Comparison of ENCODE assay signal across 8 mouse cellular contexts in the genomic region with DNA sequence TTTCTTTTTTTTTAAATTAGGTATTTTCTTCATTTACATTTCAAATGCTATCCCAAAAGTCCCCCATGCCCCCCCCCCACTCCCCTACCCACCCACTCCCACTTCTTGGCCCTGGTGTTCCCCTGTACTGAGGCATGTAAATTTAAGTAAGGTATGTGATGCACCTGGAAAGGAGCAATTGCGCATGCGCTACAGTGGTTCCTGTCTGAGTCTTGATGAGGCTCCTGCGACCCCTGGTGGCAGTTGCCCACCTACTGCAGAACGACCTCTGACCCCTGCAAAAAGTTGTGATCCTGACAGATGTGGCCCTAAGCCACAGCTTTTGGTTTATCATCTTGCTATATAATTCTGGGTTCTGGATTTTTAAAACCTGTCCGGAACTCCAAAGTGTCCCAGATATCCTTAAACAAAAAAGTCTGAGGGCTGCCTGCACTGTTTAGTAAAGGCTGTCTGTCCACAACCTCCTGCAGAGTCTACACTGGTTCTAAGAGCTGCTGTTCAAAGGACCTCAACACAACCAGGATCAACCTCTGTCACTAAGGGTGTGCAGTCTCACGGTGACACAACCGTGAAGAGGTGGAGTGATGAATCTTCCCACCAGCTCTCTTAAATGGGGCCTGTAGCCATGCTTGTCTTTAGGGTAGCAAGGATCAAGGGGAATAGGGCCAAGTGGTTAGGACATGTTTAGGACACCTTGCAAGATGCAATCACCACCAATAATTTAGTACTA. TPM values are rescaled to one million over a fixed set of nuclear protein-coding genes. Genes with fewer than 3 reads are reported as not detected.
DNase-seq lines count a peak whose midpoint lies in the region; ATAC-seq lines count a peak whose summit lies in the region.

No protein-coding gene starts in this region.

- H3K4me2 ChIP-seq in heart, embryonic 11.5 days = no peak overlapping the region
- no peak overlapping the region for H3K4me2 ChIP-seq in midbrain, embryonic 11.5 days

- no peak overlapping the region for H3K4me3 ChIP-seq in heart, embryonic 11.5 days (ENCODE audit: low read depth, low read length)
- H3K4me3 ChIP-seq in midbrain, embryonic 11.5 days (ENCODE audit: low read depth, low read length) = no peak overlapping the region

- intact Hi-C loops in heart, postnatal 10 days (cut with DNase I) = loop anchor here (2.0 to 5.0 kb wide), 2 partner anchors 133 to 279 kb away; no protein-coding TSS in a partner anchor

- H3K27me3 ChIP-seq in heart, embryonic 11.5 days (ENCODE audit: control insufficient read depth, insufficient read depth, low read length) = no peaks in the 10 kb centered on the region
- H3K27me3 ChIP-seq in midbrain, embryonic 11.5 days (ENCODE audit: control insufficient read depth, insufficient read depth, low read length) = no peaks in the 10 kb centered on the region
- H3K27me3 ChIP-seq in splenic B cell, adult 2 months (ENCODE audit: control insufficient read depth, insufficient read depth, low read length, poor library complexity, severe bottlenecking) = no peaks in the 10 kb centered on the region

- no peak for ATAC-seq in heart, embryonic 11.5 days (replicated peaks; ENCODE audit: insufficient number of reproducible peaks, low FRiP score, low TSS enrichment)
- ATAC-seq in midbrain, embryonic 11.5 days (ENCODE audit: low FRiP score) = peak; percentile 57

- no peaks in the 10 kb centered on the region for H3K9me3 ChIP-seq in heart, embryonic 11.5 days (replicated peaks; ENCODE audit: control insufficient read depth, low read length)
- no peaks in the 10 kb centered on the region for H3K9me3 ChIP-seq in midbrain, embryonic 11.5 days (ENCODE audit: control insufficient read depth, low read length)

- 31% methylated on average over 7 of the region's 7 CpGs for WGBS in heart, embryonic 11.5 days (ENCODE audit: insufficient replicate concordance)
- WGBS in midbrain, embryonic 11.5 days = 31% methylated on average over 7 of the region's 7 CpGs

- peak; percentile 61 to 77 for DNase-seq in heart, adult 18-20 months
- DNase-seq in NIH3T3 (ENCODE audit: low read depth) = peak; percentile 68
- DNase-seq in embryo, embryonic 11 days = peak; percentile 93
- DNase-seq in heart, postnatal 10 days = peak; percentile 57 to 74
- DNase-seq in kidney, postnatal 4 days = peak; percentile 81 to 89
- DNase-seq in midbrain, embryonic 11.5 days (ENCODE audit: low spot score, missing footprints) = peak; percentile 91
- DNase-seq in splenic B cell, adult 2 months (ENCODE audit: low read depth, low spot score) = peak; percentile 95

- no peaks in the 10 kb centered on the region for H3K36me3 ChIP-seq in heart, embryonic 11.5 days (ENCODE audit: control insufficient read depth, insufficient read depth, low read length)
- H3K36me3 ChIP-seq in midbrain, embryonic 11.5 days (ENCODE audit: control insufficient read depth, insufficient read depth, low read length) = no peaks in the 10 kb centered on the region
- H3K36me3 ChIP-seq in splenic B cell, adult 2 months (ENCODE audit: control insufficient read depth, insufficient read depth, low read length, poor library complexity, severe bottlenecking) = no peaks in the 10 kb centered on the region

- H3K9ac ChIP-seq in heart, embryonic 11.5 days (ENCODE audit: low read depth, low read length) = no peak overlapping the region
- no peak overlapping the region for H3K9ac ChIP-seq in midbrain, embryonic 11.5 days (ENCODE audit: low read length)

- no peak overlapping the region for H3K27ac ChIP-seq in heart, embryonic 11.5 days (ENCODE audit: low read depth, low read length)
- no peak overlapping the region for H3K27ac ChIP-seq in midbrain, embryonic 11.5 days (ENCODE audit: low read depth, low read length)

- peaks cover 17% of the 10 kb centered on the region for H3K4me1 ChIP-seq in heart, embryonic 11.5 days (ENCODE audit: control insufficient read depth, insufficient read depth, low read length)
- no peaks in the 10 kb centered on the region for H3K4me1 ChIP-seq in midbrain, embryonic 11.5 days (ENCODE audit: control insufficient read depth, insufficient read depth, low read length)

RNA-seq across cellular contexts. Expression of a gene that starts 40.6 kb away (rescaled TPM):
- total RNA-seq in heart, adult 18-20 months (2021) = 10 to 100 TPM; 74.6 to 79.1 TPM
- 9.7 and 11.4 TPM in 2 replicates for polyA plus RNA-seq in heart, embryonic 11.5 days (2014; fragmentation: Nextera tagmentation; extraction: Ambion mirVana)
- total RNA-seq in heart, postnatal 10 days (2021) = 10 to 100 TPM; 70.5 to 78.3 TPM
- polyA plus RNA-seq in midbrain, embryonic 11.5 days (2014; fragmentation: Nextera tagmentation; extraction: Ambion mirVana) = 7.3 and 9.2 TPM in 2 replicates
